Mouse (Mus musculus) 3T3-L1 (cell line): ENCODE data around the gene Ing5.
"Not testable (repeated sequence)": the region's sequence is repeated elsewhere in the genome, so short reads cannot be mapped to it uniquely, and the experiment has no call there.

Experiments
- DNase-seq: peaks from one replicate; pipeline ENCODE4 v3.0.0-alpha.2; 2015; ENCODE audit warnings: low read depth, low spot score

The Ing5 gene

GRCm38 (mm10) chr1:93810011-93810410, 6.2 kb downstream of the Ing5 start:
- DNase-seq = no peak

GRCm38 (mm10) chr1:93811495-93812039, 7.8 kb downstream of the Ing5 start:
- DNase-seq = no peak

- no peak for DNase-seq
Observed at GRCm38 (mm10) chr1:93817823-93818532, 14.2 kb downstream of the Ing5 start.

- DNase-seq = no peak
Observed at GRCm38 (mm10) chr1:93818722-93819121, 15.0 kb downstream of the Ing5 start.

- no peak for DNase-seq
Observed at GRCm38 (mm10) chr1:93823796-93824495, 20.2 kb downstream of the Ing5 start.

- no peak for DNase-seq
Observed at GRCm38 (mm10) chr1:93824609-93825008, 20.8 kb downstream of the Ing5 start, which contains the start of gene D2hgdh. TSS of gene D2hgdh (plus strand) at chr1:93824909.

- peak; percentile 96 for DNase-seq
Observed at GRCm38 (mm10) chr1:93825105-93825674, 21.4 kb downstream of the Ing5 start.

GRCm38 (mm10) chr1:93825771-93826539, 22.2 kb downstream of the Ing5 start:
- DNase-seq = no peak

GRCm38 (mm10) chr1:93826540-93826835, 22.7 kb downstream of the Ing5 start:
- no peak for DNase-seq

- DNase-seq = not testable (repeated sequence)
Observed at GRCm38 (mm10) chr1:93832754-93833360, 29.1 kb downstream of the Ing5 start.

- DNase-seq = no peak
Observed at GRCm38 (mm10) chr1:93834671-93835150, 30.9 kb downstream of the Ing5 start.

- no peak for DNase-seq
Observed at GRCm38 (mm10) chr1:93835211-93835610, 31.4 kb downstream of the Ing5 start.

GRCm38 (mm10) chr1:93835876-93836531, 32.2 kb downstream of the Ing5 start:
- DNase-seq = peak; percentile 76

- DNase-seq = peak; percentile 1
Observed at GRCm38 (mm10) chr1:93836532-93836913, 32.8 kb downstream of the Ing5 start.

GRCm38 (mm10) chr1:93837335-93837734, 33.6 kb downstream of the Ing5 start:
- DNase-seq = no peak

GRCm38 (mm10) chr1:93838569-93838968, 34.8 kb downstream of the Ing5 start:
- not testable (repeated sequence) for DNase-seq

GRCm38 (mm10) chr1:93845766-93846366, 42.1 kb downstream of the Ing5 start:
- DNase-seq = not testable (repeated sequence)

- not testable (repeated sequence) for DNase-seq
Observed at GRCm38 (mm10) chr1:93855790-93856189, 52.0 kb downstream of the Ing5 start.

GRCm38 (mm10) chr1:93857370-93857769, 53.6 kb downstream of the Ing5 start:
- no peak for DNase-seq

GRCm38 (mm10) chr1:93857991-93858390, 54.2 kb downstream of the Ing5 start:
- DNase-seq = no peak
